In genomic region chr7:4502421-4503090, GRCm38 (mm10) we compare ENCODE assay signal across 8 mouse cellular contexts. TPM values are rescaled to one million over a fixed set of nuclear protein-coding genes. Genes with fewer than 3 reads are reported as not detected.
DNase-seq lines count a peak whose midpoint lies in the region; ATAC-seq lines count a peak whose summit lies in the region.

No protein-coding gene starts in this region.

- H3K9me3 ChIP-seq in erythroblast, embryonic 14.5 days (ENCODE audit: control insufficient read depth, low read length), result no peaks in the 10 kb centered on the region
- no peaks in the 10 kb centered on the region for H3K9me3 ChIP-seq in forebrain, embryonic 14.5 days (replicated peaks; ENCODE audit: control insufficient read depth, low read length)
- H3K9me3 ChIP-seq in kidney, embryonic 15.5 days (replicated peaks), result no peaks in the 10 kb centered on the region
- no peaks in the 10 kb centered on the region for H3K9me3 ChIP-seq in liver, embryonic 15.5 days (replicated peaks)

- H3K4me1 ChIP-seq in erythroblast, embryonic 14.5 days (ENCODE audit: control insufficient read depth), result peaks cover 71% of the 10 kb centered on the region
- H3K4me1 ChIP-seq in forebrain, embryonic 14.5 days (ENCODE audit: control insufficient read depth, insufficient read depth, low read length), result peaks cover 30% of the 10 kb centered on the region
- peaks cover 48% of the 10 kb centered on the region for H3K4me1 ChIP-seq in kidney, embryonic 15.5 days
- H3K4me1 ChIP-seq in liver, embryonic 15.5 days (replicated peaks), result peaks cover 67% of the 10 kb centered on the region

- peaks cover 20% of the 10 kb centered on the region for H3K36me3 ChIP-seq in erythroblast, embryonic 14.5 days (ENCODE audit: control insufficient read depth)
- 0 out of 2 replicates have a peak, but pooled peaks cover 2% of the 10 kb centered on the region for H3K36me3 ChIP-seq in forebrain, embryonic 14.5 days (ENCODE audit: control insufficient read depth, insufficient read depth, low read length)
- H3K36me3 ChIP-seq in kidney, embryonic 15.5 days, result no peaks in the 10 kb centered on the region
- peaks cover 9% of the 10 kb centered on the region; the same call in 1 of the 2 replicates for H3K36me3 ChIP-seq in liver, embryonic 15.5 days (replicated peaks)

- H3K4me3 ChIP-seq in erythroblast, embryonic 14.5 days (replicated peaks), result peak overlapping the region; percentile 90
- H3K4me3 ChIP-seq in forebrain, embryonic 14.5 days (ENCODE audit: low read depth, low read length), result peak overlapping the region; percentile 89
- peak overlapping the region; percentile 90 for H3K4me3 ChIP-seq in kidney, embryonic 15.5 days (replicated peaks)
- H3K4me3 ChIP-seq in liver, embryonic 15.5 days (replicated peaks), result peak overlapping the region; percentile 93

- no peaks in the 10 kb centered on the region for H3K27me3 ChIP-seq in erythroblast, embryonic 14.5 days (ENCODE audit: control insufficient read depth)
- no peaks in the 10 kb centered on the region for H3K27me3 ChIP-seq in forebrain, embryonic 14.5 days (replicated peaks; ENCODE audit: control insufficient read depth, insufficient read depth, low read length)
- H3K27me3 ChIP-seq in kidney, embryonic 15.5 days, result no peaks in the 10 kb centered on the region
- no peaks in the 10 kb centered on the region for H3K27me3 ChIP-seq in liver, embryonic 15.5 days

- peak; percentile 80 for DNase-seq in 3T3-L1 (ENCODE audit: low read depth, low spot score)
- DNase-seq in brain, embryonic 18.5 days (ENCODE audit: low read depth, low spot score), result peak; percentile 70
- DNase-seq in forebrain, embryonic 14.5 days (ENCODE audit: low spot score), result peak; percentile 72
- peak; percentile 71 for DNase-seq in skeletal muscle tissue, adult 2 months (ENCODE audit: low read depth, low spot score)

- H3K9ac ChIP-seq in forebrain, embryonic 14.5 days (ENCODE audit: low read length), result peak overlapping the region; percentile 97
- H3K9ac ChIP-seq in kidney, embryonic 15.5 days, result peak overlapping the region; percentile 88
- H3K9ac ChIP-seq in liver, embryonic 15.5 days, result peak overlapping the region; percentile 97

- 0 out of 2 replicates have a peak overlapping the region, but pooled peaks have one; percentile 85 for H3K27ac ChIP-seq in forebrain, embryonic 14.5 days (ENCODE audit: low read depth, low read length)
- peak overlapping the region; percentile 91 for H3K27ac ChIP-seq in kidney, embryonic 15.5 days
- H3K27ac ChIP-seq in liver, embryonic 15.5 days (replicated peaks), result peak overlapping the region; percentile 91

- H3K4me2 ChIP-seq in forebrain, embryonic 14.5 days (ENCODE audit: low read length), result peak overlapping the region; percentile 92
- H3K4me2 ChIP-seq in kidney, embryonic 15.5 days, result peak overlapping the region; percentile 75
- peak overlapping the region; percentile 84 for H3K4me2 ChIP-seq in liver, embryonic 15.5 days

- no peak for ATAC-seq in erythroblast, adult 5-6 weeks (replicated peaks; ENCODE audit: low FRiP score, poor library complexity, severe bottlenecking)
- peak; percentile 5 for ATAC-seq in forebrain, embryonic 14.5 days
- peak; percentile 27 for ATAC-seq in kidney, embryonic 15.5 days (replicated peaks; ENCODE audit: low FRiP score)
- ATAC-seq in liver, embryonic 15.5 days (ENCODE audit: insufficient read depth), result no peak

- WGBS in forebrain, embryonic 14.5 days, result 11% methylated on average over 14 of the region's 14 CpGs
- 12% methylated on average over 14 of the region's 14 CpGs for WGBS in kidney, embryonic 15.5 days
- 5% methylated on average over 14 of the region's 14 CpGs for WGBS in liver, embryonic 15.5 days (ENCODE audit: insufficient replicate concordance)

RNA-seq across cellular contexts. Expression of gene Ppp1r12c, which starts 1.1 kb away (rescaled TPM):
- 10.8 and 16.5 TPM in 2 replicates for polyA plus RNA-seq in erythroblast, embryonic 14.5 days (2012)
- 37.2 and 45.3 TPM in 2 replicates for total RNA-seq in erythroblast, adult 5-6 weeks (2015; ENCODE audit: low replicate concordance)
- total RNA-seq in erythroblast, adult 5-6 weeks (2017; ENCODE audit: low replicate concordance), result 41.3 and 52.0 TPM in 2 replicates
- 29.4 and 32.1 TPM in 2 replicates for polyA plus RNA-seq in forebrain, embryonic 14.5 days (2014; fragmentation: Nextera tagmentation; extraction: Ambion mirVana)
- polyA plus RNA-seq in kidney, embryonic 15.5 days (2015; fragmentation: Nextera tagmentation; extraction: Ambion mirVana), result 38.2 and 43.9 TPM in 2 replicates
- polyA plus RNA-seq in liver, embryonic 15.5 days (2015; fragmentation: Nextera tagmentation; extraction: Ambion mirVana), result 17.4 and 20.9 TPM in 2 replicates

RNA-seq across cellular contexts. Expression of gene Tnnt1, which starts 13.6 kb away (rescaled TPM):
- polyA plus RNA-seq in erythroblast, embryonic 14.5 days (2012), result 0.28 TPM in 1 of 2 replicates, not detected in the other
- total RNA-seq in erythroblast, adult 5-6 weeks (2015; ENCODE audit: low replicate concordance), result 1.3 TPM in 1 of 2 replicates, not detected in the other
- total RNA-seq in erythroblast, adult 5-6 weeks (2017; ENCODE audit: low replicate concordance), result 3.8 and 7.2 TPM in 2 replicates
- polyA plus RNA-seq in forebrain, embryonic 14.5 days (2014; fragmentation: Nextera tagmentation; extraction: Ambion mirVana), result 1.4 and 2.3 TPM in 2 replicates
- 37.2 and 48.6 TPM in 2 replicates for polyA plus RNA-seq in kidney, embryonic 15.5 days (2015; fragmentation: Nextera tagmentation; extraction: Ambion mirVana)
- polyA plus RNA-seq in liver, embryonic 15.5 days (2015; fragmentation: Nextera tagmentation; extraction: Ambion mirVana), result 11.7 and 16.9 TPM in 2 replicates

RNA-seq across cellular contexts. Expression of gene Tnni3, which starts 21.5 kb away (rescaled TPM):
- polyA plus RNA-seq in erythroblast, embryonic 14.5 days (2012), result not detected in 2 replicates
- total RNA-seq in erythroblast, adult 5-6 weeks (2015; ENCODE audit: low replicate concordance), result not detected in 2 replicates
- not detected in 2 replicates for total RNA-seq in erythroblast, adult 5-6 weeks (2017; ENCODE audit: low replicate concordance)
- 0.81 and 1.7 TPM in 2 replicates for polyA plus RNA-seq in forebrain, embryonic 14.5 days (2014; fragmentation: Nextera tagmentation; extraction: Ambion mirVana)
- polyA plus RNA-seq in kidney, embryonic 15.5 days (2015; fragmentation: Nextera tagmentation; extraction: Ambion mirVana), result 6.6 and 6.9 TPM in 2 replicates
- 0.39 and 1.3 TPM in 2 replicates for polyA plus RNA-seq in liver, embryonic 15.5 days (2015; fragmentation: Nextera tagmentation; extraction: Ambion mirVana)

RNA-seq across cellular contexts. Expression of gene Dnaaf3, which starts 29.7 kb away (rescaled TPM):
- 0.02 TPM in 2 replicates for polyA plus RNA-seq in erythroblast, embryonic 14.5 days (2012)
- total RNA-seq in erythroblast, adult 5-6 weeks (2015; ENCODE audit: low replicate concordance), result 1.2 TPM in 1 of 2 replicates, not detected in the other
- total RNA-seq in erythroblast, adult 5-6 weeks (2017; ENCODE audit: low replicate concordance), result 0.28 TPM in 1 of 2 replicates, not detected in the other
- polyA plus RNA-seq in forebrain, embryonic 14.5 days (2014; fragmentation: Nextera tagmentation; extraction: Ambion mirVana), result 0.55 and 0.72 TPM in 2 replicates
- polyA plus RNA-seq in kidney, embryonic 15.5 days (2015; fragmentation: Nextera tagmentation; extraction: Ambion mirVana), result 3.2 and 3.5 TPM in 2 replicates
- polyA plus RNA-seq in liver, embryonic 15.5 days (2015; fragmentation: Nextera tagmentation; extraction: Ambion mirVana), result 0.07 and 0.26 TPM in 2 replicates

RNA-seq across cellular contexts. Expression of gene Eps8l1, which starts 42.1 kb away (rescaled TPM):
- polyA plus RNA-seq in erythroblast, embryonic 14.5 days (2012), result not detected in 2 replicates
- 17.1 and 19.4 TPM in 2 replicates for total RNA-seq in erythroblast, adult 5-6 weeks (2015; ENCODE audit: low replicate concordance)
- 36.6 and 47.0 TPM in 2 replicates for total RNA-seq in erythroblast, adult 5-6 weeks (2017; ENCODE audit: low replicate concordance)
- polyA plus RNA-seq in forebrain, embryonic 14.5 days (2014; fragmentation: Nextera tagmentation; extraction: Ambion mirVana), result 2.9 and 5.6 TPM in 2 replicates
- 8.9 and 9.0 TPM in 2 replicates for polyA plus RNA-seq in kidney, embryonic 15.5 days (2015; fragmentation: Nextera tagmentation; extraction: Ambion mirVana)
- polyA plus RNA-seq in liver, embryonic 15.5 days (2015; fragmentation: Nextera tagmentation; extraction: Ambion mirVana), result 1.4 and 1.8 TPM in 2 replicates

Comparison
In these comparisons a context has a peak if more than half of its experiments do, and no peak if none do; other contexts are left out.
1. ATAC-seq: peak in forebrain, embryonic 14.5 days (single experiment) and kidney, embryonic 15.5 days (single experiment); none in erythroblast, adult 5-6 weeks (single experiment) and liver, embryonic 15.5 days (single experiment).
2. Peak in every context shown above with its lines, with median percentiles within 50 percentile points of each other: H3K4me3 ChIP-seq, DNase-seq, H3K27ac ChIP-seq, H3K4me2 ChIP-seq and H3K9ac ChIP-seq.